Comparison of ENCODE assay signal across 24 mouse cellular contexts in genomic region chr7:100030996-100031749, GRCm38 (mm10). TPM values are rescaled to one million over a fixed set of nuclear protein-coding genes. Genes with fewer than 3 reads are reported as not detected.
A peak's percentile ranks its signal among the peaks of the same experiment; 100 is the strongest.
DNase-seq lines count a peak whose midpoint lies in the region; ATAC-seq and TF ChIP-seq lines count a peak whose summit lies in the region.
"Had no signal": no experiment of that assay in that cellular context is flagged by ENCODE, and none has a peak within 500 bp of the region (broad histone marks: within the 10 kb centered on the region; RNA-seq: fewer than 3 reads in every experiment).

No protein-coding gene starts in this region.

- no peak overlapping the region for H3K9ac ChIP-seq in hindbrain, postnatal 0 days (replicated peaks; ENCODE audit: low read length)
- H3K9ac ChIP-seq: forebrain, embryonic 13.5 days; hindbrain, embryonic 14.5 days; intestine, embryonic 15.5 days had no signal

- H3K27ac ChIP-seq in gastrocnemius, adult 2 months, result no peak overlapping the region
- H3K27ac ChIP-seq in hindbrain, postnatal 0 days, result no peak overlapping the region
- no peak overlapping the region for H3K27ac ChIP-seq in hindbrain, embryonic 10.5 days
- H3K27ac ChIP-seq: forebrain, embryonic 10.5 days; forebrain, embryonic 13.5 days; hindbrain, embryonic 14.5 days; intestine, embryonic 15.5 days had no signal

- no peaks in the 10 kb centered on the region for H3K36me3 ChIP-seq in hindbrain, postnatal 0 days (ENCODE audit: insufficient read depth, low read length)
- no peaks in the 10 kb centered on the region for H3K36me3 ChIP-seq in hindbrain, embryonic 10.5 days
- H3K36me3 ChIP-seq: forebrain, embryonic 10.5 days; intestine, embryonic 15.5 days had no signal

- intact Hi-C loops in gastrocnemius, adult 2 months (cut with DNase I), result no loop called here
- intact Hi-C loops in gastrocnemius, postnatal 36 days (cut with DNase I), result no loop called here

- DNase-seq in gastrocnemius, adult 2 months, result peak; percentile 58
- no peak for DNase-seq in gastrocnemius, postnatal 36 days
- peak; percentile 39 for DNase-seq in hindbrain, postnatal 0 days (ENCODE audit: low spot score)
- no peak for DNase-seq in hindbrain, embryonic 10.5 days (ENCODE audit: low spot score)
- DNase-seq in brain, adult 2 months (ENCODE audit: low read depth, low spot score), result peak; percentile 29
- DNase-seq in urinary bladder, postnatal 14 days (ENCODE audit: low spot score), result no peak
- DNase-seq: adrenal gland, adult 2 months; adrenal gland, postnatal 14 days; cerebellum, adult 11-12 months; cerebellum, adult 9-11 months; heart, adult 11 months; kidney, adult 11 months had no signal

- no peaks in the 10 kb centered on the region for H3K27me3 ChIP-seq in hindbrain, postnatal 0 days (ENCODE audit: insufficient read depth, low read length)
- no peaks in the 10 kb centered on the region; the same call in 1 of the 2 replicates for H3K27me3 ChIP-seq in hindbrain, embryonic 10.5 days (ENCODE audit: insufficient read depth, poor library complexity, severe bottlenecking)
- H3K27me3 ChIP-seq: forebrain, embryonic 13.5 days; intestine, embryonic 15.5 days had no signal

- H3K9me3 ChIP-seq in hindbrain, postnatal 0 days (ENCODE audit: low read length), result no peaks in the 10 kb centered on the region
- H3K9me3 ChIP-seq in hindbrain, embryonic 10.5 days, result no peaks in the 10 kb centered on the region
- H3K9me3 ChIP-seq: forebrain, embryonic 10.5 days; forebrain, embryonic 13.5 days; intestine, embryonic 15.5 days had no signal

- whole genome bisulfite sequencing in hindbrain, postnatal 0 days, result 65% methylated on average over 8 of the region's 8 CpGs
- WGBS in hindbrain, embryonic 10.5 days, result 84% methylated on average over 8 of the region's 8 CpGs

- peaks cover 8% of the 10 kb centered on the region; the same call in 1 of the 2 replicates for H3K4me1 ChIP-seq in hindbrain, postnatal 0 days (ENCODE audit: insufficient read depth, low read length)
- peaks cover 4% of the 10 kb centered on the region; the same call in 1 of the 2 replicates for H3K4me1 ChIP-seq in hindbrain, embryonic 10.5 days (replicated peaks)

- ATAC-seq in hindbrain, postnatal 0 days, result peak; percentile 44; the same call in 1 of the 2 replicates
- ATAC-seq: CD4-positive, CD25-positive, alpha-beta regulatory T cell, adult 4 months; forebrain, embryonic 13.5 days; forebrain, embryonic 16.5 days; intestine, embryonic 15.5 days had no signal

- TF ChIP-seq CTCF in gastrocnemius, adult 2 months (IDR thresholded peaks at IDR 0.05), result no peak
- TF ChIP-seq CTCF in hindbrain, postnatal 0 days (IDR thresholded peaks at IDR 0.05; ENCODE audit: low read depth), result no peak

- no peak overlapping the region for H3K4me3 ChIP-seq in gastrocnemius, adult 2 months
- H3K4me3 ChIP-seq in hindbrain, postnatal 0 days (ENCODE audit: low read length), result no peak overlapping the region
- no peak overlapping the region for H3K4me3 ChIP-seq in hindbrain, embryonic 10.5 days
- H3K4me3 ChIP-seq: forebrain, embryonic 10.5 days; forebrain, embryonic 13.5 days; intestine, embryonic 15.5 days had no signal

- H3K4me2 ChIP-seq in hindbrain, postnatal 0 days (ENCODE audit: low read depth, low read length), result no peak overlapping the region
- H3K4me2 ChIP-seq: forebrain, embryonic 13.5 days; heart, embryonic 11.5 days; hindbrain, embryonic 14.5 days; intestine, embryonic 15.5 days had no signal

RNA-seq across cellular contexts. Expression of gene Chrdl2, which starts 25.2 kb away (rescaled TPM):
- total RNA-seq in gastrocnemius, adult 2 months (2021), result 1 to 10 TPM; 2.0 to 3.2 TPM
- 1 to 10 TPM; 2.3 to 2.4 TPM for total RNA-seq in gastrocnemius, postnatal 36 days (2021)
- 0.43 and 1.8 TPM in 2 replicates for total RNA-seq in hindbrain, postnatal 0 days (2014; rRNA removed)
- 1.8 and 2.2 TPM in 2 replicates for polyA plus RNA-seq in hindbrain, postnatal 0 days (2015; fragmentation: Nextera tagmentation; extraction: Ambion mirVana)
- polyA plus RNA-seq in hindbrain, embryonic 10.5 days (2016; fragmentation: Nextera tagmentation; extraction: Ambion mirVana), result 0.37 and 0.56 TPM in 2 replicates
- total RNA-seq: adrenal gland, adult 2 months; adrenal gland, postnatal 14 days; adrenal gland, postnatal 4 days; heart, adult 8-10 months; hematopoietic stem cell, adult 5-6 weeks; MEL had no signal
- polyA plus RNA-seq: adrenal gland, adult 2 months; C2C12; CD4-positive, CD25-positive, alpha-beta regulatory T cell, adult 4 months; forebrain, embryonic 13.5 days had no signal

RNA-seq across cellular contexts. Expression of gene Rnf169, which starts 50.9 kb away (rescaled TPM):
- 1 to 10 TPM; 8.1 to 10.0 TPM for total RNA-seq in gastrocnemius, adult 2 months (2021)
- 1 to 10 TPM; 4.2 to 6.3 TPM for total RNA-seq in gastrocnemius, postnatal 36 days (2021)
- 13.9 and 14.2 TPM in 2 replicates for total RNA-seq in hindbrain, postnatal 0 days (2014; rRNA removed)
- polyA plus RNA-seq in hindbrain, postnatal 0 days (2015; fragmentation: Nextera tagmentation; extraction: Ambion mirVana), result 2.6 and 2.7 TPM in 2 replicates
- polyA plus RNA-seq in hindbrain, embryonic 10.5 days (2016; fragmentation: Nextera tagmentation; extraction: Ambion mirVana), result 4.7 and 5.9 TPM in 2 replicates

Comparison
In these comparisons a context has a peak if more than half of its experiments do, and no peak if none do; other contexts are left out.
1. DNase-seq: peak in gastrocnemius, adult 2 months (single experiment), hindbrain, postnatal 0 days (single experiment) and brain, adult 2 months (single experiment); none in gastrocnemius, postnatal 36 days (0 of 2), hindbrain, embryonic 10.5 days (single experiment) and urinary bladder, postnatal 14 days (single experiment).